Mouse (Mus musculus): Measurements from ENCODE around the gene Il12a. TPM values are rescaled to one million over a fixed set of nuclear protein-coding genes. Genes with fewer than 3 reads are reported as not detected.

Gene Il12a
- polyA plus RNA-seq, 1 experiment: 8.0 TPM

GRCm38 (mm10) chr3:68662386-68662785 is 28.1 kb upstream of the Il12a start:
- 46% methylated on average over 5 of the region's 5 CpGs for WGBS
- DNase-seq: no peak
- Histone ChIP-seq H3K4me3 (replicated peaks; ENCODE audit: extremely low read depth, low read depth, low read length) (no peak overlapping the region), H3K4me1 (ENCODE audit: control insufficient read depth, insufficient read depth, low read length) (no peaks in the 10 kb centered on the region; the same call in 1 of the 2 replicates)
- TF ChIP-seq CTCF (IDR thresholded peaks at IDR 0.05; ENCODE audit: insufficient read depth, low read length): no peak
- TF ChIP-seq POLR2A (IDR thresholded peaks at IDR 0.05; ENCODE audit: borderline replicate concordance, extremely low read depth, low read depth, low read length): no peak

GRCm38 (mm10) chr3:68664337-68664736 is 26.1 kb upstream of the Il12a start:
- Histone ChIP-seq H3K4me3 (replicated peaks; ENCODE audit: extremely low read depth, low read depth, low read length) (no peak overlapping the region), H3K4me1 (ENCODE audit: control insufficient read depth, insufficient read depth, low read length) (no peaks in the 10 kb centered on the region; the same call in 1 of the 2 replicates)
- TF ChIP-seq POLR2A (IDR thresholded peaks at IDR 0.05; ENCODE audit: borderline replicate concordance, extremely low read depth, low read depth, low read length): no peak
- no peak for TF ChIP-seq CTCF (IDR thresholded peaks at IDR 0.05; ENCODE audit: insufficient read depth, low read length)
- DNase-seq: no peak
- 92% methylated on average over 6 of the region's 6 CpGs for WGBS

- 79% methylated on average over 7 of the region's 7 CpGs for WGBS
- TF ChIP-seq POLR2A (IDR thresholded peaks at IDR 0.05; ENCODE audit: borderline replicate concordance, extremely low read depth, low read depth, low read length) (no peak), CTCF (IDR thresholded peaks at IDR 0.05; ENCODE audit: insufficient read depth, low read length) (no peak)
- H3K4me1 ChIP-seq (ENCODE audit: control insufficient read depth, insufficient read depth, low read length): no peaks in the 10 kb centered on the region
Measured at GRCm38 (mm10) chr3:68666377-68666776, 24.1 kb upstream of the Il12a start.

DNA sequence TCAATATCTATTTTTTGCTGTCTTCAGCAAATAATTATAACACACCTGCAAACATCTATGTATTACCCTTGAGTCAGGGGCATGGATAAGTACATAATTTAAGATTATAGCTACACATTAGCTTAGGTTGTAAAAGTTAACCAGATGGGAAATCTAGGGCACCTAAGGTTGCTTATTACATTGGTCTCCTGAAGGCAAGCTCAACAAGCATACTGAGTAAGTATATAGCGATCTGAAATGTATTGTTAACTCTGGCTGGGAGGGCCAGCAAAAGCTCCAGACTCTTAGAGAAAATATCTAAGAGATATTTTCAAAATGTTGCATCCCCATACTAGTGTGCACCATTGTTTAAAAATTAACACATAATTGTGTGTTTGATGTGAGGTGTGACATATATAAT is 22.6 kb upstream of the Il12a start:
- Histone ChIP-seq H3K4me3 (replicated peaks; ENCODE audit: extremely low read depth, low read depth, low read length) (no peak overlapping the region), H3K4me1 (ENCODE audit: control insufficient read depth, insufficient read depth, low read length) (no peaks in the 10 kb centered on the region)
- 92% methylated on average over 1 of the region's 1 CpGs for WGBS
- no peak for TF ChIP-seq CTCF (IDR thresholded peaks at IDR 0.05; ENCODE audit: insufficient read depth, low read length)
- no peak for DNase-seq

More at GRCm38 (mm10) chr3:68666377-68666776, 24.1 kb upstream of the Il12a start:
- no peak overlapping the region for H3K4me3 ChIP-seq (replicated peaks; ENCODE audit: extremely low read depth, low read depth, low read length)
- DNase-seq: no peak

GRCm38 (mm10) chr3:68669418-68669974 is 20.9 kb upstream of the Il12a start:
- H3K4me1 ChIP-seq (ENCODE audit: control insufficient read depth, insufficient read depth, low read length): no peaks in the 10 kb centered on the region
- WGBS: 75% methylated on average over 5 of the region's 5 CpGs

GRCm38 (mm10) chr3:68674721-68675120 is 15.7 kb upstream of the Il12a start:
- Histone ChIP-seq H3K4me1 (ENCODE audit: control insufficient read depth, insufficient read depth, low read length) (peaks cover 3% of the 10 kb centered on the region; the same call in 1 of the 2 replicates), H3K4me3 (replicated peaks; ENCODE audit: extremely low read depth, low read depth, low read length) (no peak overlapping the region)
- 79% methylated on average over 2 of the region's 2 CpGs for WGBS
- no peak for DNase-seq
- TF ChIP-seq POLR2A (IDR thresholded peaks at IDR 0.05; ENCODE audit: borderline replicate concordance, extremely low read depth, low read depth, low read length) (no peak), CTCF (IDR thresholded peaks at IDR 0.05; ENCODE audit: insufficient read depth, low read length) (no peak)

More at GRCm38 (mm10) chr3:68669418-68669974, 20.9 kb upstream of the Il12a start:
- no peak for DNase-seq
- TF ChIP-seq POLR2A (IDR thresholded peaks at IDR 0.05; ENCODE audit: borderline replicate concordance, extremely low read depth, low read depth, low read length) (no peak), CTCF (IDR thresholded peaks at IDR 0.05; ENCODE audit: insufficient read depth, low read length) (no peak)
- H3K4me3 ChIP-seq (replicated peaks; ENCODE audit: extremely low read depth, low read depth, low read length): no peak overlapping the region

DNA sequence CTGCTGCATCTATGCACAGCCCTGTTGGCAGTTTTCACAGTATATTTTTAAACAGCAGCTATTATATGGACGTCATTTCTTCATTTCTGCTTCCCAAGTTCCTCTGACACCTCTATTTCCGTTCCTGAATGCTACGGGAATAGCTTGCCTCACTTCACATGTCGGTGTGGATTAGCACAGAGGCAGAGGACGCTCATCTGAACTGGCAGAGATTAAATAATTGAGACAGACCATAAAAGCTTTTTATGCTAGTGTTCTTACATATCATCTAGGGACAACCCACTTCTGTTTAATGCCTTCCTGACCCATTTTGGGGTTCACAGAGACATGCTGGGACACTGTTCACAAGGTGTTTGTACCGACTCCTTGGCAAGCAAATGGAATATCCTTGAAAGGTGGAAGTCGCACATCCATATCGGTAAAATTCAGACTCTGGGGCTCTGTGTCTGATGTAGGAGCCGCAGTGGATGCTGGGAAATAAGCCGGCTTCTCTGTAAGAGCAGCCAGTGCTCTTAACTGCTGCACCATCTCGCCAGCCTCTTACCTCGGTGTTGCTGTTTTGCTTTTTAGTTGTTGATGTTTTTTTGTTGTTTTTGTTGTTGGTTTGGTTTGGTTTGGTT is 15.1 kb upstream of the Il12a start:
- DNase-seq: no peak
- TF ChIP-seq CTCF (IDR thresholded peaks at IDR 0.05; ENCODE audit: insufficient read depth, low read length) (no peak), POLR2A (IDR thresholded peaks at IDR 0.05; ENCODE audit: borderline replicate concordance, extremely low read depth, low read depth, low read length) (no peak)

DNA sequence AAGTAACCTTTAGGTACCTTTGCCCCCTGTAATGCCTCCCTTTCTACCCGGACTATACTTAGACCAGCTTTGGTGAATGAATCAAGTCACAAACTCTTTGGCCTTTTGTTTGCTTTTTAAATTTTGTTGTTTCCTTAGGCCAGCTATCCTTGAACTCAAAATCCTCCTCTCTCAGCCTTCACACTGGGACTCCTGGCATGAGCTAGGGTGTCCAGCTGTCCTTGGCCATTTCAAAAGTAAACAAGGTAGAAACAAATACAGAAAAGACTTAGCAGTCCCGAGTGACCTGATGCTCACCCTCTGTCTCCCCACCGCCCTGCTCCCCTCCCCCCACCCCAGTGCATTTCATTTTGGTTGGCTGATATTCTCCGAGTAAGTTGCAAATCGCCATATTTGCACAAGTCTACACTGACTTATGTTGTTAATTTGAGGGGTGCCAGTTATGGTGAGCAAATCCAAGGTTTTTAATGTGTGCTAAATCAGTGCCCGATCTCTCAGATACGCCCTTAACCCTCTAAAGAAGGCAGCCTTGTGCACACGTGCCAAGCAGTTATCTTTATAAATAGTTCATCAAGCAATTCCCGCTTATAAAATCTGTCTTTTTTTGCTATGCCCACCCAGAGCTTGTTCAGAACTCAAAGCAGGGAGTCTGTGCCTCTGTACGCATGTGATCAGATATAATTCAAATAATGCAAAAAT is 14.3 kb upstream of the Il12a start:
- Histone ChIP-seq H3K4me3 (replicated peaks; ENCODE audit: extremely low read depth, low read depth, low read length) (no peak overlapping the region), H3K4me1 (ENCODE audit: control insufficient read depth, insufficient read depth, low read length) (peaks cover 3% of the 10 kb centered on the region; the same call in 1 of the 2 replicates)
- TF ChIP-seq CTCF (IDR thresholded peaks at IDR 0.05; ENCODE audit: insufficient read depth, low read length): no peak
- no peak for TF ChIP-seq POLR2A (IDR thresholded peaks at IDR 0.05; ENCODE audit: borderline replicate concordance, extremely low read depth, low read depth, low read length)
- WGBS: 38% methylated on average over 10 of the region's 10 CpGs
- no peak for DNase-seq

More for the DNA sequence above, 15.1 kb upstream of the Il12a start:
- Histone ChIP-seq H3K4me1 (ENCODE audit: control insufficient read depth, insufficient read depth, low read length) (peaks cover 3% of the 10 kb centered on the region; the same call in 1 of the 2 replicates), H3K4me3 (replicated peaks; ENCODE audit: extremely low read depth, low read depth, low read length) (no peak overlapping the region)
- 79% methylated on average over 12 of the region's 12 CpGs for WGBS

DNA sequence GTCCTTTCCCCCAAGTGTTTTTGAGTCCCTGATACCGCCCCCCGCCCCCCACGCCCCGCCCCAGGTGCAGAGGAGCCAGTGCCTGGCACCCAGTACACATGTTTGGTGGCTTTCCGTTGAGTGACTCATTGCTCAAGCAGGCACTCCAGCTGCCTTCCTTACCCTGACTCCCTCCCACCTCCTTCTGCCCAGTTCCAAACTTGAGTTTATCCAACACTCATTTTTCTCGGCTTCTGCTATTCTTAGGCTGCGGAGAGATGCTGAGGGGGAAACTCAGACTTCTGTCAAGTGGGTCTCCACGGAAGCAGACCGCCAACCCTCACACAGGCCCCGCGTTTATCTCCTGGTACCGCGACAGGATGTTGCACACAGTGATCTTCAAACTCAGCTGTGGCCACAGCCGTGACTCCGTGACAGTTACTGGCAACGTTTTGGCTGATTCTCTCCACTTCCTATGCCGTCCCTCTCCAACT is 13.6 kb upstream of the Il12a start:
- 3% methylated on average over 17 of the region's 17 CpGs for WGBS
- TF ChIP-seq CTCF (IDR thresholded peaks at IDR 0.05; ENCODE audit: insufficient read depth, low read length): no peak
- TF ChIP-seq POLR2A (IDR thresholded peaks at IDR 0.05; ENCODE audit: borderline replicate concordance, extremely low read depth, low read depth, low read length): no peak
- peak; percentile 60 for DNase-seq
- Histone ChIP-seq H3K4me3 (replicated peaks; ENCODE audit: extremely low read depth, low read depth, low read length) (peak overlapping the region; percentile 48), H3K4me1 (ENCODE audit: control insufficient read depth, insufficient read depth, low read length) (peaks cover 3% of the 10 kb centered on the region; the same call in 1 of the 2 replicates)

Measured in lung, adult 2 months (tissue).